25 mouse cellular contexts compared by ENCODE assay signal in genomic region chr6:6372421-6372820, GRCm38 (mm10).
"Had no signal": no experiment of that assay in that cellular context is flagged by ENCODE, and none has a peak within 500 bp of the region (broad histone marks: within the 10 kb centered on the region; RNA-seq: fewer than 3 reads in every experiment).

No protein-coding gene starts in this region.

- H3K4me2 ChIP-seq: heart, embryonic 11.5 days; heart, embryonic 15.5 days; hindbrain, embryonic 12.5 days; hindbrain, embryonic 14.5 days; intestine, embryonic 15.5 days; limb, embryonic 12.5 days; liver, embryonic 11.5 days; liver, embryonic 13.5 days had no signal

- H3K9ac ChIP-seq: heart, embryonic 13.5 days; heart, embryonic 15.5 days; hindbrain, embryonic 12.5 days; hindbrain, embryonic 14.5 days; intestine, embryonic 15.5 days; limb, embryonic 12.5 days; liver, embryonic 13.5 days had no signal

- H3K36me3 ChIP-seq: heart, embryonic 13.5 days; heart, embryonic 15.5 days; hindbrain, embryonic 10.5 days; hindbrain, embryonic 12.5 days; intestine, embryonic 15.5 days; limb, embryonic 10.5 days; limb, embryonic 12.5 days; liver, embryonic 13.5 days had no signal

- DNase-seq: gastrocnemius, adult 2 months; gastrocnemius, postnatal 10 days; gastrocnemius, postnatal 25 days; kidney, adult 18-20 months; kidney, adult 8-10 months; kidney, postnatal 10 days; kidney, postnatal 25 days; kidney, postnatal 4 days; liver; liver, embryonic 13.5 days had no signal

- ATAC-seq: hindbrain, embryonic 16.5 days; inflammation-experienced regulatory T-cells, adult 6 months; intestine, postnatal 0 days had no signal

- H3K27ac ChIP-seq: gastrocnemius, adult 2 months; heart, embryonic 13.5 days; hindbrain, embryonic 10.5 days; hindbrain, embryonic 12.5 days; hindbrain, embryonic 14.5 days; intestine, embryonic 15.5 days; layer of hippocampus, adult 2 months; left cerebral cortex, adult 2 months; limb, embryonic 10.5 days; limb, embryonic 12.5 days; liver, embryonic 13.5 days had no signal

- H3K9me3 ChIP-seq: heart, embryonic 13.5 days; heart, embryonic 15.5 days; hindbrain, embryonic 10.5 days; hindbrain, embryonic 12.5 days; intestine, embryonic 15.5 days; limb, embryonic 10.5 days; limb, embryonic 12.5 days; liver, embryonic 13.5 days had no signal

- H3K4me3 ChIP-seq: gastrocnemius, adult 2 months; heart, embryonic 13.5 days; heart, embryonic 15.5 days; hindbrain, embryonic 10.5 days; hindbrain, embryonic 12.5 days; intestine, embryonic 15.5 days; layer of hippocampus, adult 2 months; left cerebral cortex, adult 2 months; limb, embryonic 10.5 days; limb, embryonic 12.5 days; liver, embryonic 13.5 days had no signal

- H3K27me3 ChIP-seq: heart, embryonic 13.5 days; heart, embryonic 15.5 days; hindbrain, embryonic 12.5 days; intestine, embryonic 15.5 days; limb, embryonic 12.5 days; liver, embryonic 13.5 days had no signal

- H3K4me1 ChIP-seq: intestine, embryonic 15.5 days; limb, embryonic 10.5 days; liver, embryonic 13.5 days had no signal
